Mouse (Mus musculus): ENCODE measurements around the gene Mfsd6l.

Mfsd6l gene

DNA sequence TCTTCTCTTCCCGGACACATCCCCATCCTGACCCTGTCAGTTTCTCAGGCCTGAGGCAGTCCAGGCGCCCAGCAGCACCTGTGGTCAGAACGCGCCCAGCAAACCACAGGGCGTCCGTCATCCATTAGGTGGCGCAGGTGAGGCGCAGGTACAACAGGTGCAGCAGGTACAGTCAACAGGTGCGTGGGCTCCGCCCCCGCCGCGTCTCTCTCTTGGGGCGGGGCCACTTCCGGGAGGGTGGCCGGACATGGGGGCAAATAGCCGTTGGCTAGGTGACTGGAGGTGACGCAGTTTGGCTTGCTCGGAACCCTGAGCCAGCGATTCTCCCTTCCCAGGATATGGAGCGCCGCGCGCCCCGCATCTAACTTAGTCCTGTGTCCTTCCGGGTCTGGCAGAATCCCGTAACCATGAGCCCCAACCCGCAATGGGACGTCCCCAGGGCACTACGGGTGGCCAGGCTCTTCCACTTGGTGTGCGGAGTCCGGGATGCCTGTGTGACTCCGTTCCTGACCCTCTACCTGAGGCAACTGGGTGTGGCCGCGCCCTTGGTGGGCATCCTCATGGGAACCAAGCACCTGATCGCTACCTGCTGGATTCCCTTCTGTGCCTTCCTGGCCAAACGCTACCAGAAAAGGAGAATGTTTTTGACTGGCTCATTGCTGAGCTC, at the start of gene Mfsd6l:
TSS of gene Mfsd6l (plus strand) at position 269 of the 667 bp plus-strand sequence.
- peak; percentile 84 for DNase-seq (ENCODE audit: low spot score)

- DNase-seq (ENCODE audit: low spot score) = no peak
Observed at GRCm38 (mm10) chr11:68507246-68507645, 48.7 kb upstream of the Mfsd6l start.

DNA sequence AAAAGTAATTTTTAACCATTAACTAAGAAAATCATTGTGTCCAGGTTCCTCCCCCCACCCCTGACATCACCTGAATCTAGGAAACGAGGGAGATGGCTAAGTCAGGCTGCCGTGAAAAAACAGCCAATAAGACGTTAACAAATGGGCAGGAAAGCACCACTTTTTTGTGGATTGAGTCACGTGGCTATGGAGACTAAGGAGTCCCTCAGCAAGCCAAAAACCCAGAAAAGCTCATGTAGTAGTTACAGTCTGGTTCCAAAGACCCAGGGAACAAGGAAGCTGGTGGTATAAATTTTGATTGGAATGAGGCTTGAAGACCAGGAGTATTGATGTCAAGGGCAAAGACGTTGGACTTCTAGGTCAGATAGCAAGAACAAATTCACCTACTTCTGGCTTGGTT, 47.4 kb upstream of the Mfsd6l start:
- DNase-seq (ENCODE audit: low spot score) = no peak

- no peak for DNase-seq (ENCODE audit: low spot score)
Observed at GRCm38 (mm10) chr11:68509194-68509593, 46.8 kb upstream of the Mfsd6l start.

GRCm38 (mm10) chr11:68513969-68514368, 42.0 kb upstream of the Mfsd6l start:
- no peak for DNase-seq (ENCODE audit: low spot score)

GRCm38 (mm10) chr11:68519362-68519761, 36.6 kb upstream of the Mfsd6l start:
- DNase-seq (ENCODE audit: low spot score) = no peak

- no peak for DNase-seq (ENCODE audit: low spot score)
Observed at GRCm38 (mm10) chr11:68519815-68520214, 36.2 kb upstream of the Mfsd6l start.

GRCm38 (mm10) chr11:68520439-68520838, 35.5 kb upstream of the Mfsd6l start:
- DNase-seq (ENCODE audit: low spot score) = no peak

- DNase-seq (ENCODE audit: low spot score) = no peak
Observed at GRCm38 (mm10) chr11:68521352-68521751, 34.6 kb upstream of the Mfsd6l start.

GRCm38 (mm10) chr11:68526441-68526840, 29.5 kb upstream of the Mfsd6l start:
- no peak for DNase-seq (ENCODE audit: low spot score)

DNA sequence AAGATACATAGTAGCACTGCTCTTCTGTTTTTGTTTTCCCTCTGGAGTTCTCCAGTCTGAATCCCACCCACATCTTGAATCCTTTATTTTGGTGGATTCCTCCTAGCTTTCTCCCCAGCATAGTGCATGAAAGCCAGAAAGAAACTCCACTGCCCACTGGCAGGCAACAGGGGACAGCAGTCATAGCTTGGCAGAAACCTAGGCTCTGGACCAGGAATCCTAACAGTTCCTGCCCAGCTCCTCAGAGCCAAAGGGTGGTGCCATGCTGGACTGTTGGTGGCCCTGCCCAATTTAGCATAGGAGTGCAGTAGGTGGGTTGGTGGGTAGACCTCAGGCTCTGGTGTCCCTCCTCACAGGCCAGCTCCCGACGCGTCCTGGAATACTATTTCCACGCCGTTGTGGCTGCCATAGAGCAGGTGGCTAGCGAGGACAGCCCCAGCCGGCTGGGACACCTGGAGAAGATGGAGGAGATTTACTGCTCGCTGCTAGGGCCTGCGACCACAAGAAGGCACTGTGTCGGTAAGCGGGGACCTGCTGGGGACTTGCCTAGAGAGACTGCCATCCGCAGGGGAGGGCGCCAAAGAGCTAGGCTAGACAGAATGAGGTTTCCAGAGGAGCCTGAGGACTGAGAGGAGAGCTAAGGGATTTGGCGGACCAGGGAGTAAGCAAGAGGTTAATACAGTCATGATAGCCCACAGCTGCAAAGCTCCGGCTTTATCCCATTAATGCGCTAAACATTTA, 24.8 kb upstream of the Mfsd6l start:
- DNase-seq (ENCODE audit: low spot score) = peak; percentile 71

DNA sequence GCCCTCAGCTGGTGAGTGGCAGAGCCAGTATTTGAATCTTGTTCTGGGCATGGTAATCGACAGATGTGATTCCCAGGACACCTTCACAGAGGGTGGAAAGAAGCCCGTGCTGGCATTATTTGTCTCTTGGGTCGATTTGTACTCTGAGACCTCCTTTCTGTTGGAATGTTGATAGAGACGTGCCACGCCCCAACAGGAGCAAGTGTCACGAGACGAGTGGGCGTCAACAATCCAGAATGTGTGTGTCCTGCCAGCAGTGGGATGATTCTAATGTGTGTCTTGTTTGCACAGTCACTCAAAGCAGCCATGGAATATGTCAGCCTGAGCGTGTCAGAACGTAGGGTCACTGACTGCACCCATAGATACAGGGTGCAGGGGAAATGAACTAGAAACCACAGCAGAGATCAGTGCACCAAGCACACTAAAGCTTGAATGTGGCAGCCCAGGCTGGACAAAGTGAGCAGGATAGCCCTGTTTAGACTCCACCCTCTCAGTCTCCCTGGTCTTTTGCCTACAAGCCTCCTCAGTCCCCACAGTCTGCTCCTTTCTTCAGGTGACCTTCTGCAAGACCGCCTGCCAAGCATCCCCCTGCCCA, 23.9 kb upstream of the Mfsd6l start:
- DNase-seq (ENCODE audit: low spot score) = no peak

DNA sequence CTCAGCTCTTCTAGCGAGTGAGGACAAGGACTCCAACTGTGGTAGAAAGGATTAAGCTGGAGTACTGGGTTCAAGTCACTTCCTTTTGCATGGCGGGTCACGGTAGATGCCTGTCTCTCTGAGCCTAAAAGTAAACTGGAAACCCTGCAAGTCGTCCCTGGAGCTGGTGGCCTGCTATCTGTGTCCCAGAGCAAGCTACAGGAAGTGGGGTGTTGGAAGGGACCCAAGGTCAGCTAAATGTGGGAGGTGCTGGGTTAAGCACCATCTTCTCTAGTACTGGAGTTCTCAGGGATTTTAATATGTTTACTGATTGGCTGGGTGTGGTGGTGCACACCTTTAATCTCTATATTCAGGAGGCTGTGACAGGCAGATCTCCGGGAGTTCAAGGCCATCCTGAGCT, 23.2 kb upstream of the Mfsd6l start:
- DNase-seq (ENCODE audit: low spot score) = no peak

DNA sequence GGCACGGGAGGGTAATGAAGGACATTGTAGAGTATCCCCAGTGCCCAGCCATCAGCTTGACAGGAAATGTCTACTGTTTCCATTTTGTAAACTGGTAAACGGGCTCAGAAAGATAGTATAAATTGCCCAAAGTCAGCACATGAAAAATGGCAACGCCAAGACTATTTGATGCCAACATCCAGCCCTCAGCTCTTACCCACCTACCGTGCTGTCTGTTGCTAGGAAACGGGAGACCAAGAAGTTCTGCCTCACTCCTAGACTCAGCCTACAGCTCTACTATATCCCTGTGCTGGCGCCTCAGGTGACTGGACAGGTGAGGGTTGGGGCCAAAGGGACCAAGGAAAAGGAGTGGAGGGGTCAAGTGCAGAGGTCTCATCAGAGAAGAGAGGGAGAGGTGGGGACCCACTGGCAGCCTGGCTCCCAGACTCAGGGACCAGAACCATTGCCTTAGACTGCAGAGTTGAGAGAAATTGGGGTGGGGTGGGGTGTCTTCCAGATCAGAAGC, 22.0 kb upstream of the Mfsd6l start:
- no peak for DNase-seq (ENCODE audit: low spot score)

DNA sequence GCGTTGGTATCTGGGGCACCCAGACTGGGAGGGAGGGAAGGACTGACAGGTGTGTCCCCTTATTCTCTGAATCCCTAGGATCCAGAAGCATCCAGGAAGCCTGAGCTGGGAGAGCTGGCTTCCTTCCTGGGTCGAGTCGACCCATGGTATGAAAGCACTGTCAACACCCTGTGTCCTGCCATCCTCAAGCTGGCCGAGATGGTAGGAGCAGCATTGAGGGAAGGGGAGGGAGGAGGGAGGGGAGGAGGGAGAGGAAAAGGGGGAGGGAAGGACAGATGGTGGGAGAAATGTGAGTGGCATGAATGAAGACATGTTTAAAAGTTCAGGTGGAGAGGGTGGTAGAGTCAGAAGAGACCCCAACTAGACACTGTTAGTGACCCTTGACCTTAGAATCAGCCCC, 20.0 kb upstream of the Mfsd6l start:
- DNase-seq (ENCODE audit: low spot score) = no peak

GRCm38 (mm10) chr11:68536465-68536864, 19.5 kb upstream of the Mfsd6l start:
- no peak for DNase-seq (ENCODE audit: low spot score)

- no peak for DNase-seq (ENCODE audit: low spot score)
Observed at GRCm38 (mm10) chr11:68539621-68540020, 16.4 kb upstream of the Mfsd6l start.

DNA sequence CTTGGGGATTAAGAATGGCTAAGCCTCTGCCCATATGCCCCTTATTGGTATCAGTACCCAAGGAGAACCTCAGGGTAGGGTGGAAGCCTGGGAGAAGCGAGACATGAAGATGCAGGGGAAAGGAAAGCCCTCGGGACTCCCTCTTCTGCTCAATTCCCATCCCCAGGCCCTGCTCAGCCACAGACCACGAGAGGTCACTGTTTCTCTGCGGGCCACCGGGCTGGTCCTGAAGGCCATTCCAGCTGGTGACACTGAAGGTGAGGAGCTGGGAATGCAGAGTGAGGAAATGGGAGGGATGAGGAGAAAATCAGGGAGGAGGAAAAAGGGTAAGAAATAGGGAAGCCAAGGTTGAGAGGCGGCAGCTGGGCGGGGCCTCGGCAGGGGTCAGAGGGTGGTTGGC, 11.4 kb upstream of the Mfsd6l start:
- no peak for DNase-seq (ENCODE audit: low spot score)

DNA sequence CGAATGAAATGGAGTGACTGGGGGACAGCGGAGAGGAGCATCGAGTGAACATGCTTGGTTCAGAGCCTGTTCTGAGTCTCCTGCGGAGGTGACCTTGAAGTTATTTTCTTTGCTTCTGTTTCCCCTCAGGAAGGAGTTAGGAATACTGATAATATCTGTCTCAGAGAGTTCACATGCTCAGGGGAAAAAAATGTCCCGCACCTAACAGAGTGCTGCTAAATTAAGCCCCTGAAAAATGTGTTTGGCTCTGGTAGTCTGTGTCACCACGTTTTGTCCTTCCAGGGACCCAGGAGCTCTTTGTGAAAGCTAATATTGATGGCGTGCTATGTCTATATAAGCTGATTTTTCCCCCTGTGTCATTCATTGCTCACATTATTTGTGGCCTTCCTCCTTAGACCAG, 10.8 kb upstream of the Mfsd6l start:
- no peak for DNase-seq (ENCODE audit: low spot score)

DNA sequence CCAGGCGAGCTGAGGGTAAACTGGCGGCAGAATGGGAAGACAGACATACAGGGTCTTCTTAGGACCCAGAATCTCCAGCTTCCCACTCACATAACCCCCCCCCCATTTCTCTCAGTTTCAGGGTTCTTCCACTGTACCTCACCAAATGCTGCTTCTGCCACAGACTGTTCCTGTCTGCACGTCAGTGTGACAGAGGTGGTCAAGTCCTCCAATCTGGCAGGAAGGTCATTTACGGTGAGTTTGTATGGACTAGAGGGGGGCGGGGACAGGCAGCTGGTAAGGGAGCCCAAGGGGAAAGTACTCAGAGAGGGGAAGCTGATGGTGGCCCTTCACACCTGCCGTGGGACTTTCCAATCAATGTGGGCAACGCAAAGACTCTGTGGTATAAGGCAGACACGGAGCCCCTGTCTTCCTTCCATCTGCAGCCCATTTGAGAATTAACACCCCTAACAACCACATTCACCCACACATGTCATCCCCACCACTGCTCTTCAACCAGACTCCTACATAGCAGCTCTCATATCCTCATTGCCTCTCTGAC, 10.2 kb upstream of the Mfsd6l start:
- no peak for DNase-seq (ENCODE audit: low spot score)

GRCm38 (mm10) chr11:68547484-68547883, 8.5 kb upstream of the Mfsd6l start:
- no peak for DNase-seq (ENCODE audit: low spot score)

DNA sequence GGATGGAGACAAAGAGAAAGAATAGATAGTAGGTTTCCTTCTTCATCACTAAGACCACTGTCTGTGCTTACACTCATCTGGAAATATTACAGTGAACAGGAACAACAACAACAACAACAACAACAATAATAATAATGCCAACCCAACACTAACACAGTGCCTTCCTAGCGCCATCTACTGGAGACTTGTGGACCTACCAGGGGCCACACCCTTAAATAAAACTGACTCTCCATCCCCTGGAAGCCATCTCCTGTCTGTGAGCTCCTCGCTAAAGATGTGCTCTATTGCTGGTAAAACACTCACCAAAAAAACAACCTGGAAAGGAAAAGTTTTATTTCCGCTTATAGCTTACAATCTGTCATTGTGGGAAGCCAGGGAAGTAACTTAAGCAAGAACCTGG, 6.4 kb upstream of the Mfsd6l start:
- DNase-seq (ENCODE audit: low spot score) = no peak

DNA sequence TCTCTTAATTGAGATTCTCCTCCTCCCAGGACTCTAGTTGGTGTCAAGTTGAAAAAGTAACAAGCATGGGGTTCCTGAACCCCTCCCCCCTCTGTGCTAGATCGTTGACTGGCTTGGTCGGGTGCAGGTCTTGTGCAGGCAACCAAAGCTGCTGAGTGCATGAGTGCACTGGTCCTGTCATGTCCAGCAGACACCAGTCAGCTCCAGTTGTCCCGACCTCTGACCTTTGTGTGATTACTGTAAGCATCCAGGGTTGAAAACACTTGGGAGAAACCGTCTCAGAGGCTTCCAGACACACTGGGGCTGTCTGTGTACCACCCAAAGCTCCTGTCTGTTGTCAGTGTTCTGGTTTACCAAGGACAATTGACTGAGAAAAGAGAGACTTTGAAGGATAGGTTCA, 5.6 kb upstream of the Mfsd6l start:
- no peak for DNase-seq (ENCODE audit: low spot score)

Measured in urinary bladder, postnatal 14 days (tissue).